Mouse (Mus musculus): ENCODE measurements around the gene Plk5.

GRCm38 (mm10) chr10:80331636-80332524, 24.4 kb upstream of the Plk5 start:
- TF ChIP-seq ZMIZ1 (IDR thresholded peaks at IDR 0.05; ENCODE audit: low read depth, low read length) (no peak), SMC3 (IDR thresholded peaks at IDR 0.05; ENCODE audit: low read depth, low read length) (no peak)

Measured in CH12.LX (cell line).